Mouse (Mus musculus) megakaryocyte, embryonic 14.5 days (primary cell): Measurements from ENCODE around the gene 1700037C18Rik.

Source experiments
- FLI1 ChIP-seq: IDR thresholded peaks from 2 replicates; pipeline ENCODE4 v1.6.1; 2012; ENCODE audit warnings: low read length, inconsistent platforms, mixed read lengths
- GATA1 ChIP-seq: IDR thresholded peaks from 3 replicates; pipeline ENCODE4 v1.6.1; 2012; ENCODE audit warnings: mixed read lengths, low read length, inconsistent platforms, borderline replicate concordance

DNA sequence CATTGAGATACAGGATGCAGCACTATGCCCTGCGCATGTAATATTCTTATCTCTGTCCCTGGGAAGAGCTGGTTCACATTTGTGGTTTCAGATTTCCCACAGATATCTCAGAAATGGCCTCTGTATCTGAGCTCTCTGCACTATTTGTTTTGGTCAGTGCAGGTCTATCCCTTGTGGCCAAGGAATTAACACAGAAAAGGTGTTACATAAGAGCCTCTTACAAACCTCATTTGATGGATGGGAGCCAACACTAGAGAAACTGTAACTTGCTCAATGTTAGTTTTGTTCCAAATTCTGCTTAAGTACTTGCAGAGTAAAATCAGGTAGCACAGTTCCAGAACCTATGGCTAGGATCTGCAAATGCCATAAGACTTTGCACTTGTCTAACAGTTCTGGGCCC lies 25.6 kb upstream of the 1700037C18Rik start:
- no peak for TF ChIP-seq GATA1
- no peak for TF ChIP-seq FLI1
